ENCODE assay signal across 27 mouse cellular contexts in the genomic region with DNA sequence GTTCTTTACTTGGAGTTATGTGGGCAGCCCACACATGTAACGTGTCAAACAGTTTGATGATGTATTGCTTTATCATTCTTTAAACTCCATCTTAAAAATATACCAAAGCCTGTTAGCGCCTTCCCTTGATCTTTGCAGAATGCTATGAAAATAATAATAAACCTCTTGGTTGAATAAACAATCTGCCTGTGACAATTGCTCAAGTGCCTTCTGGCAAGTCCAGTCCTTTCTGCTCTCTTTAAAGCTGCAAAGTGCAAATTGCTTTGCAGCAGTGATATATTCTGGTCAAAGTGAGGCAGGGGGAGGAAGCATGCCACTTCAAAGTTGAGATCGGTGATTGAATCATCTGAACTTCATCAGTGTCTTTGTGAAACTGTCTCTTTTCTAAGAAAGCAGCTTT.
"Had no signal": no experiment of that assay in that cellular context is flagged by ENCODE, and none has a peak within 500 bp of the region (broad histone marks: within the 10 kb centered on the region; RNA-seq: fewer than 3 reads in every experiment).

No protein-coding gene starts in this region.

- H3K27ac ChIP-seq: embryonic facial prominence, embryonic 10.5 days; embryonic facial prominence, embryonic 12.5 days; embryonic facial prominence, embryonic 13.5 days; embryonic facial prominence, embryonic 15.5 days; forebrain, embryonic 10.5 days; forebrain, embryonic 12.5 days; forebrain, embryonic 13.5 days; forebrain, embryonic 15.5 days; gastrocnemius, adult 2 months had no signal

- H3K9me3 ChIP-seq: embryonic facial prominence, embryonic 10.5 days; embryonic facial prominence, embryonic 12.5 days; embryonic facial prominence, embryonic 13.5 days; embryonic facial prominence, embryonic 15.5 days; forebrain, embryonic 10.5 days; forebrain, embryonic 12.5 days; forebrain, embryonic 13.5 days; forebrain, embryonic 15.5 days had no signal

- ATAC-seq: forebrain, embryonic 13.5 days; forebrain, embryonic 14.5 days; forebrain, embryonic 15.5 days; forebrain, embryonic 16.5 days; forebrain, postnatal 0 days had no signal

- DNase-seq: cerebellum, adult 2 months; cerebellum, adult 8-10 months; cerebellum, adult 9-10 months; cerebellum, adult 9-11 months; cerebellum, postnatal 10 days; cerebellum, postnatal 14 days; cerebellum, postnatal 25 days; cerebellum, postnatal 36 days; embryo, embryonic 11 days; forebrain, postnatal 0 days; gastrocnemius, adult 2 months; gastrocnemius, postnatal 10 days; gastrocnemius, postnatal 14 days; gastrocnemius, postnatal 25 days; gastrocnemius, postnatal 36 days; heart, adult 18-20 months had no signal

- H3K4me2 ChIP-seq: embryonic facial prominence, embryonic 12.5 days; embryonic facial prominence, embryonic 13.5 days; embryonic facial prominence, embryonic 15.5 days; forebrain, embryonic 12.5 days; forebrain, embryonic 13.5 days; forebrain, embryonic 15.5 days had no signal

- H3K36me3 ChIP-seq: embryonic facial prominence, embryonic 10.5 days; embryonic facial prominence, embryonic 12.5 days; embryonic facial prominence, embryonic 13.5 days; embryonic facial prominence, embryonic 15.5 days; forebrain, embryonic 10.5 days; forebrain, embryonic 12.5 days; forebrain, embryonic 15.5 days had no signal

- H3K4me1 ChIP-seq: embryonic facial prominence, embryonic 10.5 days; embryonic facial prominence, embryonic 12.5 days; embryonic facial prominence, embryonic 13.5 days; embryonic facial prominence, embryonic 15.5 days; forebrain, embryonic 10.5 days; forebrain, embryonic 12.5 days; forebrain, embryonic 13.5 days; forebrain, embryonic 15.5 days had no signal

- H3K4me3 ChIP-seq: embryonic facial prominence, embryonic 10.5 days; embryonic facial prominence, embryonic 12.5 days; embryonic facial prominence, embryonic 13.5 days; embryonic facial prominence, embryonic 15.5 days; erythroblast, embryonic 14.5 days; forebrain, embryonic 10.5 days; forebrain, embryonic 12.5 days; forebrain, embryonic 13.5 days; forebrain, embryonic 15.5 days; gastrocnemius, adult 2 months had no signal

- H3K9ac ChIP-seq: embryonic facial prominence, embryonic 12.5 days; embryonic facial prominence, embryonic 13.5 days; embryonic facial prominence, embryonic 15.5 days; forebrain, embryonic 12.5 days; forebrain, embryonic 13.5 days; forebrain, embryonic 15.5 days; forebrain, postnatal 0 days had no signal

- H3K27me3 ChIP-seq: embryonic facial prominence, embryonic 12.5 days; embryonic facial prominence, embryonic 13.5 days; embryonic facial prominence, embryonic 15.5 days; forebrain, embryonic 12.5 days; forebrain, embryonic 13.5 days; forebrain, embryonic 15.5 days had no signal
